Mouse (Mus musculus): Measurements from ENCODE around the gene Brpf3. TPM values are rescaled to one million over a fixed set of nuclear protein-coding genes. Genes with fewer than 3 reads are reported as not detected.

Gene Brpf3
- total RNA-seq (2014; fragmentation: Nextera tagmentation) (62.4 and 87.3 TPM in 2 replicates), total RNA-seq (2017) (3.4 and 5.7 TPM in 2 replicates), polyA plus RNA-seq (2012) (29.1 and 30.9 TPM in 2 replicates)

DNA sequence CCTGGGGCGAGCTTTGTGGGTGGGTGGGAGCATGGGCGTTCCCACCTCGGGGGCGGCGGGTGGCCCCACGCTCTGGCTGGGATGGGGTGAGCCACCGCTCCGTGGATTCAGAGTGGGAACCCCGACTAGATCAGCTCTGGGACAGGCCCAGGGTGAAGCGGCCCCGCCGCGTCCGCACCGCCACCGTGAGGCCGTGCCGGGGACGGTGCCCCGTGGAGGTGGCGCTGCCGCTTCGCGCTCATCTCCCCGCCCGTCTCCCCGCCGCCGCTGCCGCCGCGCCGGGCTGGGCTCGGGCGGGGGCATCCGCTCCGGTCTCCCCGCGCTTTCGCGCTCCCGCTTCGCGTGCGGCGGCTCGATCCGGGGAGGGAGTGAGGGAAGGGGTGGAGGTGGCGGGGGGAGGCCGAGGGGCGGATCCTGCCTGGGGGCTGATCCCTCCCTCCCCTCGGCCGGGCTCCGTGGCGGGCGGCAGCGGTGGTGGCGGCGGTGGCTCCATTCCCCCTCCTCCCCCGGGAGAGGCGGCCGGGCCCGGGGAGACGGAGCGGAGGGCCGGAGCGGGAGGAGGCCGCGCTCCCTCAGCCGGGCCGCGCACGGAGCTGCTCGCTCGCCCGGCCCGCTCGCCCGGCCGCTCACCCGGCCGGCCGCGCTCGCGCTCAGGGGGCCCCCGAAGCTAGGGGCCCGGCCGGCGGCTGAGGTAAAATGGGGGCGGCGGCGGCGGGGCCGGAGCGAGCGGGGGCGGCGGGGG is at the start of gene Brpf3:
Gene Brpf3, plus strand, starts transcription at position 420 of the 742 bp plus-strand sequence.
- DNase-seq (ENCODE audit: low spot score): peak; percentile 77
- H3K36me3 ChIP-seq (replicated peaks): peaks cover 9% of the 10 kb centered on the region
- H3K4me3 ChIP-seq (ENCODE audit: low read depth, low read length): peak within 1 kb of the TSS; percentile 80
- H3K9me3 ChIP-seq (replicated peaks): no peaks in the 10 kb centered on the region
- ATAC-seq (ENCODE audit: extremely low read depth, insufficient number of reproducible peaks, low FRiP score, poor library complexity, severe bottlenecking): no peak
- peaks cover 55% of the 10 kb centered on the region for H3K4me1 ChIP-seq (ENCODE audit: insufficient read depth, low read depth, low read length)
- TF ChIP-seq CTCF (IDR thresholded peaks at IDR 0.05; ENCODE audit: low read depth, low read length) (no peak), GATA1 (IDR thresholded peaks at IDR 0.05; ENCODE audit: borderline replicate concordance, low read length) (no peak), POLR2AphosphoS5 (IDR thresholded peaks at IDR 0.05; ENCODE audit: insufficient replicate concordance, low read depth, low read length) (no peak), GATA2 (IDR thresholded peaks at IDR 0.05; ENCODE audit: borderline replicate concordance, low read depth, low read length) (no peak), TAL1 (conservative IDR thresholded peaks at IDR 0.05; ENCODE audit: low read depth, low read length) (no peak)
- H3K27me3 ChIP-seq (ENCODE audit: insufficient read depth, low read length): peaks cover 4% of the 10 kb centered on the region

DNA sequence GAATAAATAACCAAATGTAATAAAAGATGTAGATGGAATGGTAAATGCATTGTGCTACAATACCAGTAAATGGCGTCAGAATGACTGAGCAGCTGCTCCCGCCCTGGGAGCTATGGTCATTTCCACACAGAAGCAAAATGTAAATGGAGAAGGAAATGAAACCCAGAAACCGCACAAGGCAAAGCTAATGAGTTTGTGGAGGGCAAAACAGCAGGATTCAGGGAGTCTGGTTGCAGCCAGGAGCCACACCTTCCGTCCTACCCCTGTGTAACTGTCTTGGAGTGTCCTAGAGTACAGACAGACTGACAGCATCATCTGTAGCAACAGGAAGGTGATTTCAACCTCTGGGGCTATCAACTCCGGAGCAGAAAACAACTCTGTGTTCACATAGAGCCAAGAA is 44.4 kb upstream of the Brpf3 start:
- Histone ChIP-seq H3K4me1 (ENCODE audit: insufficient read depth, low read depth, low read length) (peaks cover 3% of the 10 kb centered on the region), H3K27me3 (ENCODE audit: insufficient read depth, low read length) (peaks cover 39% of the 10 kb centered on the region), H3K4me3 (ENCODE audit: low read depth, low read length) (no peak overlapping the region), H3K9me3 (replicated peaks) (no peaks in the 10 kb centered on the region), H3K36me3 (replicated peaks) (no peaks in the 10 kb centered on the region)
- no peak for ATAC-seq (ENCODE audit: extremely low read depth, insufficient number of reproducible peaks, low FRiP score, poor library complexity, severe bottlenecking)
- DNase-seq (ENCODE audit: low spot score): no peak
- no peak for TF ChIP-seq TAL1 (conservative IDR thresholded peaks at IDR 0.05; ENCODE audit: low read depth, low read length)
- TF ChIP-seq GATA1 (IDR thresholded peaks at IDR 0.05; ENCODE audit: borderline replicate concordance, low read length): no peak
- TF ChIP-seq POLR2AphosphoS5 (IDR thresholded peaks at IDR 0.05; ENCODE audit: insufficient replicate concordance, low read depth, low read length): no peak
- TF ChIP-seq CTCF (IDR thresholded peaks at IDR 0.05; ENCODE audit: low read depth, low read length): no peak
- TF ChIP-seq GATA2 (IDR thresholded peaks at IDR 0.05; ENCODE audit: borderline replicate concordance, low read depth, low read length): no peak

DNA sequence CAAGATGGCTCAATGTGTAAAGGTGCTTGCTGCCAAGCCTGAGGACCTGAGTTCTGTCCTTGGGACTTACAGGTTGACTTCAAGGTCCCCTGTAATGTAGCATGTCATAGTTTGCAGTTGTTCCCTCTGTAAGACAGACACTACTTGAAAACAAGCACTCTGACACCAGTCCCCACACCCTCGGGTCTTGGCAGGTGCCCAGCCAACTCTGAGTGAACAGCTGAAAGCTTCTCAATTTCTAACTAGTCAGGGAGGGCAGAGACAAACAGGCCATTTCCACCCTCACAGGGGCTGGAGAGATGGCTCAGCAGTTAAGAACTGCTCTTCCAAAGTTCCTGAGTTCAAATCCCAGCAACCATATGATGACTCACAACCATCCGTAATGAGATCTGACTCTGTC is 43.4 kb upstream of the Brpf3 start:
- Histone ChIP-seq H3K9me3 (replicated peaks) (no peaks in the 10 kb centered on the region), H3K36me3 (replicated peaks) (no peaks in the 10 kb centered on the region), H3K4me3 (ENCODE audit: low read depth, low read length) (no peak overlapping the region), H3K27me3 (ENCODE audit: insufficient read depth, low read length) (peaks cover 36% of the 10 kb centered on the region), H3K4me1 (ENCODE audit: insufficient read depth, low read depth, low read length) (peaks cover 3% of the 10 kb centered on the region)
- ATAC-seq (ENCODE audit: extremely low read depth, insufficient number of reproducible peaks, low FRiP score, poor library complexity, severe bottlenecking) (no peak), DNase-seq (ENCODE audit: low spot score) (no peak)
- TF ChIP-seq POLR2AphosphoS5 (IDR thresholded peaks at IDR 0.05; ENCODE audit: insufficient replicate concordance, low read depth, low read length) (no peak), CTCF (IDR thresholded peaks at IDR 0.05; ENCODE audit: low read depth, low read length) (no peak), TAL1 (conservative IDR thresholded peaks at IDR 0.05; ENCODE audit: low read depth, low read length) (no peak), GATA2 (IDR thresholded peaks at IDR 0.05; ENCODE audit: borderline replicate concordance, low read depth, low read length) (no peak), GATA1 (IDR thresholded peaks at IDR 0.05; ENCODE audit: borderline replicate concordance, low read length) (no peak)

DNA sequence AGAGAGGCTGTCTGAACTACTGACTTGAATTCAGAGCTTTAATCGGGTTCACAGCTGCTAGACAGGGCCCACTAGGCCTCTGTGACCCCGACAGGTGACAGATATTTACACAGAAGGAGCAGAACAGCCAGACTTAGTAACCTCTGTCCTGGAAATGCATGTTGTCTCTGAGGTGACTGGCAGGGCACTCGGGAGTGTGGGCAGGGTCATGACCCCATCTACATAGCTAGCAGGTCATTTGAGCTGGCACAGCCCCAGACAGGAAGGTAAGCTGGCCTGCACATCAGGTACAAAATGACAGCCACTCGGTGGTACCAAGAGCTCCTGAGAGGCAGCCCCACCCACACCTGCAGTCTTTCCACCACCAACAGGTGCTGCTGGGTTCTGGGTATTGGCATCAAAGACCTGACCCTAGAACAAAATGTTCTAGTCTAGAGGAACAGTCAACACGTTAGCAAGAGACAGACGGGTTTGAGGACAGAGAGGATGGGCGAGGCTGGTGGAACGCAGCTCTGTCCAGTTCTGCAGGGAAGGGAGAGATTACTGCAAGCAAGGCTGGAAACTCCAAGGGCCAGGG is 40.1 kb upstream of the Brpf3 start:
- ATAC-seq (ENCODE audit: extremely low read depth, insufficient number of reproducible peaks, low FRiP score, poor library complexity, severe bottlenecking): no peak
- peaks cover 27% of the 10 kb centered on the region for H3K27me3 ChIP-seq (ENCODE audit: insufficient read depth, low read length)
- no peaks in the 10 kb centered on the region for H3K36me3 ChIP-seq (replicated peaks)
- peaks cover 3% of the 10 kb centered on the region for H3K4me1 ChIP-seq (ENCODE audit: insufficient read depth, low read depth, low read length)
- no peaks in the 10 kb centered on the region for H3K9me3 ChIP-seq (replicated peaks)
- DNase-seq (ENCODE audit: low spot score): no peak
- TF ChIP-seq GATA2 (IDR thresholded peaks at IDR 0.05; ENCODE audit: borderline replicate concordance, low read depth, low read length) (no peak), POLR2AphosphoS5 (IDR thresholded peaks at IDR 0.05; ENCODE audit: insufficient replicate concordance, low read depth, low read length) (no peak), CTCF (IDR thresholded peaks at IDR 0.05; ENCODE audit: low read depth, low read length) (no peak), TAL1 (conservative IDR thresholded peaks at IDR 0.05; ENCODE audit: low read depth, low read length) (no peak), GATA1 (IDR thresholded peaks at IDR 0.05; ENCODE audit: borderline replicate concordance, low read length) (no peak)
- H3K4me3 ChIP-seq (ENCODE audit: low read depth, low read length): no peak overlapping the region

DNA sequence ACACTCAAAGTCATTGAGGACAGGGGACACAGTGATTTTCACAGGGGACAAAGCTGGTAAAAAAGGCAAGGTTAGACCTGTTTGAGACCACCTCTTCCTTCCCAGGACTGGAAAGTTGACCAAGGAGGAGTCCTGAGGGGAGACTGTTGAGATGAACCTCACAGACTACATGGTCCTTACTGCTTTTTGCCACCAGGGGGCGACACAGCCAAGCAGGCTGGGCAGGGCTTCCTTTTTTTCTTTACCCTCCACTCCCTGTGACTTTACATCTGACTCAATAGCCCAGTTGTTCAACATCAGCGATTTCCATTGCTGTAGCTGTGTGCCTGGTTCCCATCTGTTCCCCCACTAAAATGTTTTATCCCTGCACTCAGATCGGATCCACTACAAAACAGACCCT is 39.0 kb upstream of the Brpf3 start:
- ATAC-seq (ENCODE audit: extremely low read depth, insufficient number of reproducible peaks, low FRiP score, poor library complexity, severe bottlenecking) (no peak), DNase-seq (ENCODE audit: low spot score) (peak; percentile 54)
- TF ChIP-seq POLR2AphosphoS5 (IDR thresholded peaks at IDR 0.05; ENCODE audit: insufficient replicate concordance, low read depth, low read length) (no peak), GATA2 (IDR thresholded peaks at IDR 0.05; ENCODE audit: borderline replicate concordance, low read depth, low read length) (no peak), TAL1 (conservative IDR thresholded peaks at IDR 0.05; ENCODE audit: low read depth, low read length) (no peak), CTCF (IDR thresholded peaks at IDR 0.05; ENCODE audit: low read depth, low read length) (peak; percentile 95), GATA1 (IDR thresholded peaks at IDR 0.05; ENCODE audit: borderline replicate concordance, low read length) (no peak)
- Histone ChIP-seq H3K9me3 (replicated peaks) (no peaks in the 10 kb centered on the region), H3K4me1 (ENCODE audit: insufficient read depth, low read depth, low read length) (peaks cover 3% of the 10 kb centered on the region), H3K36me3 (replicated peaks) (no peaks in the 10 kb centered on the region), H3K4me3 (ENCODE audit: low read depth, low read length) (no peak overlapping the region), H3K27me3 (ENCODE audit: insufficient read depth, low read length) (peaks cover 18% of the 10 kb centered on the region)

DNA sequence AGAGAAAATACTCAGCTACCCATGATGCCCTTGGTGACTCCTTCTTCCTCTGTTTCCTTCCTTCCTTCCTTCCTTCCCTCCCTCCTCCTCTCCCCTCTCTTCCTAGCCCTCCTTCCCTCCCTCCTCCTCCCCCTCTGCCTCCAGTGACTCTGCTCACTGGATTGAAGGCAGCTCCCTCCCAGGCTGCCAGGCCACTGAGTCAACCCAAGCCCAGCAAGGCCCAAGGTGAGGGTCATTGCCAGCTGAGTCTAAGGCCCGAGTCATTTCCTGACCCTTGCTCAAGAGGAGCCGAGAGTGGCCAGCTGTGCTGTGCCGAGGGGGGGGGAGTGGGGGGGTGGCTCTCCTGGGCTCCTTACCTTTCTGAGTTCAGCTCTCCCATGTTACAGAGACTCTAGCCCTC is 34.7 kb upstream of the Brpf3 start:
- Histone ChIP-seq H3K27me3 (ENCODE audit: insufficient read depth, low read length) (peaks cover 23% of the 10 kb centered on the region; the same call in 1 of the 2 replicates), H3K4me1 (ENCODE audit: insufficient read depth, low read depth, low read length) (no peaks in the 10 kb centered on the region; the same call in 1 of the 2 replicates), H3K36me3 (replicated peaks) (no peaks in the 10 kb centered on the region), H3K9me3 (replicated peaks) (no peaks in the 10 kb centered on the region), H3K4me3 (ENCODE audit: low read depth, low read length) (no peak overlapping the region)
- ATAC-seq (ENCODE audit: extremely low read depth, insufficient number of reproducible peaks, low FRiP score, poor library complexity, severe bottlenecking): no peak
- TF ChIP-seq GATA1 (IDR thresholded peaks at IDR 0.05; ENCODE audit: borderline replicate concordance, low read length) (no peak), CTCF (IDR thresholded peaks at IDR 0.05; ENCODE audit: low read depth, low read length) (no peak), POLR2AphosphoS5 (IDR thresholded peaks at IDR 0.05; ENCODE audit: insufficient replicate concordance, low read depth, low read length) (no peak), TAL1 (conservative IDR thresholded peaks at IDR 0.05; ENCODE audit: low read depth, low read length) (no peak), GATA2 (IDR thresholded peaks at IDR 0.05; ENCODE audit: borderline replicate concordance, low read depth, low read length) (no peak)
- DNase-seq (ENCODE audit: low spot score): no peak
